Mouse (Mus musculus) telencephalon, adult 2 months (tissue): Measurements from ENCODE around the gene Cc2d2b.
A peak's percentile ranks its signal among the peaks of the same experiment; 100 is the strongest.

Experiments used
- DNase-seq: peaks from one replicate; pipeline ENCODE4 v3.0.0-alpha.2; 2011; ENCODE audit warnings: low read depth, low spot score

The Cc2d2b gene

GRCm38 (mm10) chr19:40748559-40748958 is at the start of gene Cc2d2b:
Cc2d2b (plus strand) TSS chr19:40748753.
- no peak for DNase-seq

DNA sequence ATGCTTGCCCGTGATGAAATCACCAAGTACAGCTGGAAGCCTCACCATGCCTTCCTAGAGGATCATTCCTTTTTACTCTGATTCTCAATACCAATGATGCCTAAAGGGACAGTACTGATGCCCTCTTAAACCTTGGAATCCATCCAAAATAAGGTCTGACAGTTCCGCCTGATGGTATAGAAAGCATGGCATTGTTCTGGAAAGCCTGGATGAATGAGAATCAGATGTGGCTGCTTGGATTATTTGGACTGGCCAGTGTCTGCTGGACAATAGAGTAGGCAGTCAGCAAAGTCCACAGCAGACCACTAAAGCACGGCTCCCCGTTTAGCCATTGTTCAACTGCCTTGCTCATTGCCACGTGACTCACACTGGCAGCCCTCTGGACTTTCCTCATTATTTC is 48.7 kb upstream of the Cc2d2b start:
- no peak for DNase-seq

DNA sequence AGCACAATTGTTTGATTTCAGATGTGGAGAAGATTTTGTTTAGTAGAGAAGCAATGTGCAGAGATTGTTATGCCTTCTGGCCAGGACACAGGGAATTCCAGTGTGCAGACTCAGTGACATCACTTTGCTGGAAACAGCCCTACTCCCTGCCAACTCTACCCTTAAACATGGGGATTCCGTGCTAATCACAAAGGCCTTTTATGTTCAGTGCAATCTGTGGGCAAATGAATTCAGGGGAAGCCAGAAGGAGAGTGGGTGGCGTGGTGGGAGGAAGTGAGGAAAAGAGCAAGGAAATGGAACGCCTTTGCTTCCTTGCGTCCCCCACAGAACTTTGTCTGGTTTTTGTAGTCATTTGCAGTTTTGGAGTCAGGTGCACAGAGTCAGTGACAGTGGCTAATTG is 46.1 kb upstream of the Cc2d2b start:
- DNase-seq: peak; percentile 82

DNA sequence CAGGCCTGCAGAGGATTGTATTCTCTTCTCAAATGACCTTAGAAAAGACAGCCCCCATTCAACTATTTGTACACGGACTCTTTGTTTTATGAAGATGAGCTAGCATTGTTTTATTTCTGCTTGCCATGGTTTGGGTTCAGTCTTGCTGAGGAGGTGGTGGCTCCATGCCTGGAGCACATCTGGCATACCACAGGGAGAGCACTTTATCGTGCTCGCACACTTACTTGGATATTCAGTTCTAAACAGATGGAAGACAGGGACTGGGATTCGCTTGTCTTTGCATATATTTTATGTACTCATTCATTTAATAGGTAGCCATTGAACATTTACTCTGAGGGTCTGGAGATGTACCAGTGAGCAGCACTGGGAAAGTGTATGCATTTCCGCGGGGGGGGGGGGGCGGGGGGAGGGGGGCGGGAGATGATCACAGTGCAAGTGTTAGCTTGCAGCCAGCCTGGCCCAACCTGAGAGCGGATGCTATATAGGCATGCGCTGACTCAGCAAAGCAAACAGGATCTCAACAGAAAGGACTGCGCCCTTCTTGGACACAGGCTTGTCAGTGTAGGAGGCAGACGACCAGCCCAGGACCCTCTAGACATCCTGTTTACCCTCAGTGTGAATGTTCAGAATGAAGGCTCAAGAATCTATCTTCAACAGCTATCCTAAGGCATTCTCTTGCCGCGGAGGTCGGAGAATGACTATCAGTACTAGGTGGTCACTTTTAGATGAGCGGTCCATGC is 35.5 kb upstream of the Cc2d2b start:
- no peak for DNase-seq

- DNase-seq: no peak
Observed at GRCm38 (mm10) chr19:40714700-40715099, 33.9 kb upstream of the Cc2d2b start.

GRCm38 (mm10) chr19:40716981-40717380 is 31.6 kb upstream of the Cc2d2b start:
- DNase-seq: no peak

- DNase-seq: no peak
Observed at GRCm38 (mm10) chr19:40719439-40720105, 29.0 kb upstream of the Cc2d2b start.

DNA sequence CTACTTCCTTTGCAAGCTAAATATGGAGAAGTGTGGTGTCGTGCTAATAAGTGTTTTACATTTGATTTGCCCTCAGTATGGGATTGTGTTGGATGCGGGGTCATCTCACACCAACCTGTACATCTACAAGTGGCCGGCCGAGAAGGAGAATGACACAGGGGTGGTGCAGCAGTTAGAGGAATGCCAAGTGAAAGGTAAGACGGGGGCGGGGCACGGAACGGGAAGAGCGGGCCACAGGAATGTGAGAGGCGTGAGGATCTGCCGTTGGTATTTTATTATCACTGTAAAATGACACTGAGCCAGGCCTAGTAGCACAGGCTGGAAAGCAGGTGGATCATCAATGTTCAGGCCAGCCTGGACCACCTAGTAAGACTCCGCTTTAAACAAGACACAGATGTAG is 28.2 kb upstream of the Cc2d2b start:
- DNase-seq: no peak

GRCm38 (mm10) chr19:40722137-40723038 is 26.2 kb upstream of the Cc2d2b start:
- DNase-seq: peak; percentile 50

GRCm38 (mm10) chr19:40723516-40723915 is 25.0 kb upstream of the Cc2d2b start:
- no peak for DNase-seq

GRCm38 (mm10) chr19:40726148-40726547 is 22.4 kb upstream of the Cc2d2b start:
- no peak for DNase-seq

- no peak for DNase-seq
Observed at GRCm38 (mm10) chr19:40726614-40727013, 21.9 kb upstream of the Cc2d2b start.

DNA sequence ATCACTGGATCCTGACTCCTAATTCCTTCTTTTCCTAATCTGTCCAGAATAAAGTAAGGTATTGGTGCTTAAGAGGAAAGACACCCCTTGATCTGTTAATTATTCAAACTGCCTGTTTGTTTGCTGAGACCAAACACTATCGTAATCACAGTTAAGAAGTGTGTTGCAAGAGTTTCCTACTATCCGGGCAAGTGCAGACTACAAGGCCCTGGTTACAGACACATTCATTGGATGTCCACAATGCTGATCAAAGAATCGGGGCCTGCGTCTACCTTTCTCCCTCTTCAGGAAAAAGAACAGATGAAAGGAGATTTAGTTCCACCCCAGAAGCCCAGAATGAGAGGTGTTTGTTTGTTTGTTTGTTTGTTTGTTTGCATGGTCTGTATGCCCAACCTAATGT is 20.3 kb upstream of the Cc2d2b start:
- no peak for DNase-seq

DNA sequence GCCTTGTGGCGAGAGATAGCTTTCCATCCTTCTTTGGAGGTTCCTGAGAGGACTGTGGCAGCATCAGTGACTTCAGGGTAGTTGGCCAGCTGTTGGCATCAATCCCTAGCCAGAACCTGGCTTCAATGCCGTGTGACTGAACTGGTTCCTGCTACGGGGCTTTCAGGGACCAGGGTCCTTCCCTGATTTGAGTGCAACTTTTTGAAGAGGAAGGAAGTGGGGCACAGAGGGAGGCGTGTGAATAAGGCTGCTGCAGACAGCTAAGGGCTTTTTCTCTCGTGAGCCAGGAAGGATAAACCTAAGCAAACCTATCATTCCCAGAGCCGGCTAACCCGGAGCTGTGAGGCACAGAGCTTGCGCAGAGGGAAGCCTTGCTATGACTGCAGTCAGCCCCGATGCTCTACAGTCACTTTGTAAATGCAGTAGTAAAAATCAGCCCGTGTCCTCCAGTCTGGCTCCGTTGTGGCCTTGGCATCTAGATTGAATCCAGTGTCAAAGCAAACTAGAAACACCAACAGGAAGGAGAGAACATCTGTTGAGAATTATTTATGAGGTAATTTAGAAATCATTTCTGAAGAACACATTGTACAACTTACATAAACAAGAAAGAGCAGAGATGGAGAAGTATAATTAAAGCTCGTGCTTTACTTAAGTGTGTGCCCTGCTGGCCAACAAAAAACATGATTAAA is 19.7 kb upstream of the Cc2d2b start:
- DNase-seq: no peak

GRCm38 (mm10) chr19:40733409-40733808 is 15.1 kb upstream of the Cc2d2b start:
- DNase-seq: no peak

DNA sequence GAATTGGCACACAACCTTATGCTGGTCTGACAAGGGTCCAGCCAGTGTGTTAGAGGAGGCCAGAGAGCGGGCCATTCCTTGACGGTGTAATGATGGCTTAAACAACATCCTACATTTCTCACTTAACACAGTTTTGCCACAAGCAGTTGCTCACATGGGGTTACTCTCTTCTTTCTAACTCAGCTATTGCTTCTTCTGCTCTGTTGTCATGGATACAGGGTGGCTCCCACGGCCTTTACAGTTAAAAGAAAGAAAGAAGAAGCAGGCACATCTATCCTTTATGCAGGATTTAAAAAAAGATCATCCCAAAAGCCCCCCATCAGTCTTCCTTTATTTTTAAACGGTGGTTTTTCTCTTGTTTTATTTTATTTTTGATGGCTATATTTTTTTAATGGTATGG is 14.7 kb upstream of the Cc2d2b start:
- peak; percentile 45 for DNase-seq

DNA sequence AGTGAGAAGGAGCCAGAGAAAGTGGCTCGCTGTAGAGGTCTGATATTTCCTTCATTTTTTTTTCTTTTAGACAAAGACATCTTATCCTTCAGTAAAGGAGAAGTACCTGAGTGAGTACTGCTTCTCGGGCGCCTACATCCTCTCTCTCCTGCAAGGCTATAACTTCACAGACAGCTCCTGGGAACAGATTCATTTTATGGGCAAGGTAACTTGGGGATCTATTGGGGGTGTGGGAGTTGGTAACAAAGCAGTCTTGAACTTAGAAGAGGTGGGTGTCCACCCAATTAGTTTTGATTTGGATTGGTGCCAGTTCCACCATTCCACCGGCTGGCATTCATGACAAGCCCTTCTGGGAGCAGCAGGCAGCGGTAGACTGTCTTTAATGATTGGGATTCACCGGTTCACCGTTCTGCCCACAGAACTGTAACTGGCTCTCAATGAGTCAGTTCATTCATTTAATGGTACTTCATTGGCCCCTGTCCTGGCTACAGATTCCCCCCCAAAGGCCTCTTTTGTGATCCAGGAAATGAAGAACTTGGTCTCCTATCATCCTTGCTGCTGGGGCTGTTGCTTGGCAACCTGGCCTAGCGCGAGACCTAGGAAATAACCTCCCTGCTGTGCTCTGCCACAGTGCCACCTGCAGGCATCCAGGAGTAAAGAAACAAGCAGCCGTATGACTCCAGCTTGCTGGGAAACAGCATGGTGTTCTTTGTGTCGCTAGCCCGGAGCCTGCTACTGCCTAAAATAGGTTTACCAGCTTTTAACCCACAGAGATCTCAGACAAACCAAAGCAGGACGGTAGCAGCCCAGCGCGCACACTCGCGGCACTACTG is 11.7 kb upstream of the Cc2d2b start:
- peak; percentile 83 for DNase-seq

GRCm38 (mm10) chr19:40737613-40738012 is 10.9 kb upstream of the Cc2d2b start:
- no peak for DNase-seq

GRCm38 (mm10) chr19:40738683-40739324 is 9.7 kb upstream of the Cc2d2b start:
- no peak for DNase-seq

GRCm38 (mm10) chr19:40746603-40747002 is 1.9 kb upstream of the Cc2d2b start:
- peak; percentile 46 for DNase-seq
